Mouse (Mus musculus) cerebellum, adult 2 months (tissue): ENCODE measurements at regions not wholly inside any gene's neighbourhood (a gene's known extent, or its start where the extent isn't known, plus 50 kb on each side); places are given as distances from the start of the nearest gene placed in this dataset.

Experiments
- CTCF ChIP-seq: fragments of 200-500 bp; IDR thresholded peaks from 2 replicates; pipeline ENCODE4 v1.5.1; 2011; ENCODE audit warnings: low read depth, mild to moderate bottlenecking, control low read depth, low read length, moderate library complexity, borderline replicate concordance; ENCODE audit not compliant: insufficient read depth
- POLR2A ChIP-seq: fragments of 200-500 bp; IDR thresholded peaks from 2 replicates; pipeline ENCODE4 v1.6.1; 2011; ENCODE audit warnings: low read length, control low read depth, borderline replicate concordance; ENCODE audit not compliant: insufficient read depth

DNA sequence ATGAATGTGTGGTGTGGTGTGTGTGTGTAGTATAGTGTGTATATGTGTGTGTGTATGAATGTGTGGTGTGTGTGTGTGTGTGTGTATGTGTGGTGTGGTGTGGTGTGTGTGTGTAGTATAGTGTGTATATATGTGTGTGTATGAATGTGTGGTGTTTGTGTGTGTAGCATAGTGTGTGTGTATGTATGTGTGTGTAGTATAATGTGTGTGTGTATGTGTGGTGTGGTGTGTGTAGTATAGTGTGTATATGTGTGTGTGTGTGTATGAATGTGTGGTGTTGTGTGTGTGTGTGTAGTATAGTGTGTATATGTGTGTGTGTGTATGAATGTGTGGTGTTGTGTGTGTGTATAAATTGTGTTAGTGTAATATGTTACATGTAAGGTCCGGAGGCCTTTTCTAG, 600.5 kb upstream of the Auts2 start:
- TF ChIP-seq POLR2A (no peak), CTCF (no peak)
